Mouse (Mus musculus) hindbrain, embryonic 16.5 days (tissue): Measurements from ENCODE around the gene Galk2. TPM values are rescaled to one million over a fixed set of nuclear protein-coding genes. Genes with fewer than 3 reads are reported as not detected.
A peak's percentile ranks its signal among the peaks of the same experiment; 100 is the strongest.

Experiments used
- ATAC-seq: fragments of 200-750 bp; cut with Nextera tagmentation; 2 replicates; pipeline ENCODE4 v1.8.0; 2017; ENCODE audit warnings: moderate TSS enrichment, moderate library complexity
- H3K27ac ChIP-seq: fragments of 300-500 bp; sonication (generic); 2 replicates; pipeline ENCODE4 v1.5.1; 2014; ENCODE audit warnings: low read depth, mild to moderate bottlenecking, control low read depth, low read length, moderate library complexity
- H3K27me3 ChIP-seq: fragments of 300-500 bp; sonication (generic); replicated peaks from 2 replicates; pipeline ENCODE4 v1.6.1; 2014; ENCODE audit warnings: low read length; ENCODE audit not compliant: control insufficient read depth, insufficient read depth
- H3K36me3 ChIP-seq: fragments of 300-500 bp; sonication (generic); 2 replicates; pipeline ENCODE4 v1.6.1; 2014; ENCODE audit warnings: mild to moderate bottlenecking, low read length, moderate library complexity, mixed read lengths; ENCODE audit not compliant: control insufficient read depth, insufficient read depth
- H3K4me1 ChIP-seq: fragments of 300-500 bp; sonication (generic); 2 replicates; pipeline ENCODE4 v1.6.1; 2014; ENCODE audit warnings: low read depth, low read length; ENCODE audit not compliant: control insufficient read depth, insufficient read depth
- H3K4me2 ChIP-seq: fragments of 300-500 bp; sonication (generic); 2 replicates; pipeline ENCODE4 v1.6.1; 2014; ENCODE audit warnings: mild to moderate bottlenecking, low read length, control low read depth, moderate library complexity
- H3K4me3 ChIP-seq: fragments of 300-500 bp; sonication (generic); 2 replicates; pipeline ENCODE4 v1.5.1; 2014; ENCODE audit warnings: mild to moderate bottlenecking, low read length, control low read depth, moderate library complexity
- H3K9ac ChIP-seq: fragments of 300-500 bp; sonication (generic); 2 replicates; pipeline ENCODE4 v1.6.1; 2014; ENCODE audit warnings: low read depth, mild to moderate bottlenecking, control low read depth, low read length, moderate library complexity
- H3K9me3 ChIP-seq: fragments of 300-500 bp; sonication (generic); 2 replicates; pipeline ENCODE4 v1.6.1; 2014; ENCODE audit warnings: mild to moderate bottlenecking, low read length, moderate library complexity; ENCODE audit not compliant: control insufficient read depth
- WGBS: fragments of 180-500 bp; shearing (Covaris S2); extraction: QIAGEN DNeasy Blood & Tissue Kit; methylation state at CpG from one replicate; pipeline ENCODE4 v1.1.7; 2014; 5-methylcytosine and 5-hydroxymethylcytosine counted together
- polyA plus RNA-seq: library from polyadenylated mRNA; unstranded; fragments of >200 nt; fragmentation: Nextera tagmentation; extraction: Ambion mirVana; gene quantifications from 2 replicates; pipeline ENCODE4 v1.2.1, GENCODE M21; 2015

The Galk2 gene
- polyA plus RNA-seq, 1 experiment from 2014 or later: 35.1 TPM

GRCm38 (mm10) chr2:126015763-126016473, 157.0 kb downstream of the Galk2 start:
- ATAC-seq: no peak
- H3K27ac ChIP-seq: no peak overlapping the region

GRCm38 (mm10) chr2:126031186-126031900, 172.4 kb downstream of the Galk2 start:
- 74% methylated on average over 8 of the region's 8 CpGs for WGBS
- H3K27ac ChIP-seq: no peak overlapping the region
- ATAC-seq: no peak

More at GRCm38 (mm10) chr2:126015763-126016473, 157.0 kb downstream of the Galk2 start:
- no peaks in the 10 kb centered on the region for H3K36me3 ChIP-seq
- no peaks in the 10 kb centered on the region for H3K4me1 ChIP-seq
- H3K4me2 ChIP-seq: no peak overlapping the region
- no peaks in the 10 kb centered on the region for H3K27me3 ChIP-seq
- H3K9ac ChIP-seq: no peak overlapping the region
- WGBS: 25% methylated on average over 3 of the region's 3 CpGs
- H3K4me3 ChIP-seq: no peak overlapping the region
- H3K9me3 ChIP-seq: no peaks in the 10 kb centered on the region

GRCm38 (mm10) chr2:126033114-126033972, 174.4 kb downstream of the Galk2 start:
- H3K4me1 ChIP-seq: no peaks in the 10 kb centered on the region
- H3K27ac ChIP-seq: no peak overlapping the region
- H3K27me3 ChIP-seq: no peaks in the 10 kb centered on the region
- no peak overlapping the region for H3K4me3 ChIP-seq
- no peak overlapping the region for H3K4me2 ChIP-seq
- no peaks in the 10 kb centered on the region for H3K9me3 ChIP-seq
- no peak overlapping the region for H3K9ac ChIP-seq
- H3K36me3 ChIP-seq: no peaks in the 10 kb centered on the region
- WGBS: 82% methylated on average over 8 of the region's 8 CpGs
- peak; percentile 61; the same call in 1 of the 2 replicates for ATAC-seq

More at GRCm38 (mm10) chr2:126031186-126031900, 172.4 kb downstream of the Galk2 start:
- Histone ChIP-seq H3K9ac (no peak overlapping the region), H3K4me3 (no peak overlapping the region), H3K4me2 (no peak overlapping the region), H3K4me1 (no peaks in the 10 kb centered on the region), H3K9me3 (no peaks in the 10 kb centered on the region), H3K36me3 (no peaks in the 10 kb centered on the region), H3K27me3 (no peaks in the 10 kb centered on the region)

Other genes with a start within 250 kb of the Galk2 start
- gene Cep152, start 234.0 kb upstream of the Galk2 start, polyA plus RNA-seq: 2.4 and 3.0 TPM in 2 replicates
- 373 and 390 TPM in 2 replicates for gene Eid1, start 186.0 kb upstream of the Galk2 start, polyA plus RNA-seq
- 4.3 and 5.0 TPM in 2 replicates for gene Shc4, start 135.0 kb upstream of the Galk2 start, polyA plus RNA-seq
- gene Secisbp2l, start 76.2 kb upstream of the Galk2 start, polyA plus RNA-seq: 23.9 and 28.6 TPM in 2 replicates
- 57.7 and 58.3 TPM in 2 replicates for gene Cops2, start within 50 bp of the Galk2 start, polyA plus RNA-seq
- 0.69 and 0.75 TPM in 2 replicates for gene Fgf7, start 175.5 kb downstream of the Galk2 start, polyA plus RNA-seq